8 mouse cellular contexts compared by ENCODE assay signal in genomic region chr11:65107734-65108171, GRCm38 (mm10). TPM values are rescaled to one million over a fixed set of nuclear protein-coding genes. Genes with fewer than 3 reads are reported as not detected.
DNase-seq lines count a peak whose midpoint lies in the region; ATAC-seq lines count a peak whose summit lies in the region.

No protein-coding gene starts in this region.

- no peak for DNase-seq in kidney, adult 8-10 months
- peak; percentile 26 for DNase-seq in Muller cell, postnatal 12 days (ENCODE audit: inconsistent ontology term)
- DNase-seq in cerebellum, adult 11 months, result peak; percentile 49
- DNase-seq in heart, postnatal 4 days, result peak; percentile 55
- DNase-seq in limb, embryonic 10.5 days (ENCODE audit: low spot score), result no peak
- DNase-seq in urinary bladder, postnatal 4 days (ENCODE audit: low spot score in 2 of 2), result no peak

- H3K4me2 ChIP-seq in kidney, embryonic 16.5 days (replicated peaks; ENCODE audit: low read depth, low read length), result no peak overlapping the region

- H3K36me3 ChIP-seq in kidney, embryonic 16.5 days (ENCODE audit: insufficient read depth, low read length), result no peaks in the 10 kb centered on the region
- H3K36me3 ChIP-seq in limb, embryonic 10.5 days, result no peaks in the 10 kb centered on the region

- H3K27ac ChIP-seq in kidney, embryonic 16.5 days (ENCODE audit: low read length), result no peak overlapping the region
- H3K27ac ChIP-seq in limb, embryonic 10.5 days, result no peak overlapping the region; the same call in 1 of the 2 replicates

- no peaks in the 10 kb centered on the region for H3K27me3 ChIP-seq in kidney, embryonic 16.5 days (ENCODE audit: insufficient read depth, low read length)
- H3K27me3 ChIP-seq in limb, embryonic 10.5 days (ENCODE audit: low read depth, poor library complexity, severe bottlenecking), result no peaks in the 10 kb centered on the region

- 0 out of 2 replicates have a peak, but pooled peaks have one; percentile 23 for ATAC-seq in kidney, embryonic 16.5 days (ENCODE audit: low FRiP score, low TSS enrichment)
- ATAC-seq in activated CD4-positive, CD25-positive, alpha-beta regulatory T cell, adult 4 months, result no peak

- no peaks in the 10 kb centered on the region for H3K9me3 ChIP-seq in kidney, embryonic 16.5 days (ENCODE audit: low read length)
- H3K9me3 ChIP-seq in limb, embryonic 10.5 days (replicated peaks), result no peaks in the 10 kb centered on the region

- no peak overlapping the region for H3K9ac ChIP-seq in kidney, embryonic 16.5 days (replicated peaks; ENCODE audit: low read length)

- H3K4me1 ChIP-seq in kidney, embryonic 16.5 days (ENCODE audit: insufficient read depth, low read length), result peaks cover 20% of the 10 kb centered on the region
- H3K4me1 ChIP-seq in limb, embryonic 10.5 days, result 0 out of 2 replicates have a peak, but pooled peaks cover 13% of the 10 kb centered on the region

- 75% methylated on average over 5 of the region's 5 CpGs for WGBS in kidney, embryonic 16.5 days
- 75% methylated on average over 5 of the region's 5 CpGs for WGBS in limb, embryonic 10.5 days

- no peak overlapping the region for H3K4me3 ChIP-seq in kidney, embryonic 16.5 days (ENCODE audit: low read length)
- no peak overlapping the region for H3K4me3 ChIP-seq in limb, embryonic 10.5 days

RNA-seq across cellular contexts. Expression of gene 1700086D15Rik, which starts 51.9 kb away (rescaled TPM):
- polyA plus RNA-seq in kidney, embryonic 16.5 days (2015; fragmentation: Nextera tagmentation; extraction: Ambion mirVana), result 0.17 TPM in 1 of 2 replicates, not detected in the other
- under 1 TPM; 0.74 to 0.81 TPM for total RNA-seq in heart, postnatal 4 days (2021)
- polyA plus RNA-seq in activated CD4-positive, CD25-positive, alpha-beta regulatory T cell, adult 4 months (2017; shearing (Covaris generic)), result not detected
- not detected in 2 replicates for polyA plus RNA-seq in limb, embryonic 10.5 days (2016; fragmentation: Nextera tagmentation; extraction: Ambion mirVana)

RNA-seq across cellular contexts. Expression of gene Arhgap44, which starts 55.0 kb away (rescaled TPM):
- 7.1 and 7.4 TPM in 2 replicates for polyA plus RNA-seq in kidney, embryonic 16.5 days (2015; fragmentation: Nextera tagmentation; extraction: Ambion mirVana)
- total RNA-seq in heart, postnatal 4 days (2021), result 10 to 100 TPM; 19.9 to 23.7 TPM
- under 1 TPM in 1 of 2 experiments, not detected in 1; 0.25 TPM for polyA plus RNA-seq in activated CD4-positive, CD25-positive, alpha-beta regulatory T cell, adult 4 months (2017; shearing (Covaris generic))
- polyA plus RNA-seq in limb, embryonic 10.5 days (2016; fragmentation: Nextera tagmentation; extraction: Ambion mirVana), result 2.3 and 2.8 TPM in 2 replicates

Comparison
In these comparisons a context has a peak if more than half of its experiments do, and no peak if none do; other contexts are left out.
1. DNase-seq: peak in Muller cell, postnatal 12 days (single experiment), cerebellum, adult 11 months (single experiment) and heart, postnatal 4 days (single experiment); none in kidney, adult 8-10 months (0 of 2), limb, embryonic 10.5 days (single experiment) and urinary bladder, postnatal 4 days (0 of 2).